Mouse (Mus musculus) E14TG2a.4 (cell line): Measurements from ENCODE around the gene Gadl1.
"Not testable (repeated sequence)": the region's sequence is repeated elsewhere in the genome, so short reads cannot be mapped to it uniquely, and the experiment has no call there.

Experiments used
- CTCF ChIP-seq: conservative IDR thresholded peaks from 2 replicates; pipeline ENCODE4 v1.5.1; 2014; ENCODE audit warnings: low read length
- NANOG ChIP-seq: IDR thresholded peaks from 2 replicates; pipeline ENCODE4 v1.6.1; 2014; ENCODE audit warnings: borderline replicate concordance, low read length, mixed read lengths
- POU5F1 ChIP-seq: IDR thresholded peaks from 2 replicates; pipeline ENCODE4 v1.6.1; 2014; ENCODE audit warnings: low read length, borderline replicate concordance

DNA sequence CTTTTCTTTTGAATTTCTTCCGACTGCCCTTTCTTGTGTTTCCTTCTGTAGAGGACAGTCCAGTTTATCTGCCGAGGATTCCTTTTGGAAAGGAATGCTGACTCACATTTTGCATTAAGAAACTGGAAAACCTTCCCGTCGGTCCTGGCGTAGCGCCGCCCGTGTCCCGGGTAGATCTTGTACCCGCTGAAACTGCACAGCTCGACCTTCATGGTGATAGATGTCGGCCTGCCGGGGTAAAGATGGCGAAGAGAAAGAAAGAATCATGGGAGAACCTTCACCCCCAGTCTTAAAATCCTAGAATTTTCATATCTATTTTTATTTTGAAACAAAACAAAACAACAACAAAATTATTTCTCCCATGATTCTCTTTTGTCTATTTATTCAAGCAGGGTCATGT lies 131.6 kb downstream of the Gadl1 start:
- TF ChIP-seq CTCF, POU5F1, NANOG: not testable (repeated sequence)
